ENCODE assay signal across 1 mouse cellular context in genomic region chr13:61185151-61185933, GRCm38 (mm10). TPM values are rescaled to one million over a fixed set of nuclear protein-coding genes. Genes with fewer than 3 reads are reported as not detected.
"Had no signal": no experiment of that assay in that cellular context is flagged by ENCODE, and none has a peak within 500 bp of the region (broad histone marks: within the 10 kb centered on the region; RNA-seq: fewer than 3 reads in every experiment).

No protein-coding gene starts in this region.

RNA-seq across cellular contexts. Expression of gene Cts6, which starts 17.9 kb away (rescaled TPM):
- total RNA-seq: neutrophil, adult 5-6 weeks had no signal

RNA-seq across cellular contexts. Expression of gene Ctsr, which starts 21.3 kb away (rescaled TPM):
- total RNA-seq: neutrophil, adult 5-6 weeks had no signal
